Mouse (Mus musculus): Measurements from ENCODE around the gene Prc1. TPM values are rescaled to one million over a fixed set of nuclear protein-coding genes. Genes with fewer than 3 reads are reported as not detected.

The Prc1 gene
- polyA plus RNA-seq, 1 experiment: 5.2 TPM

Other genes with a start within 250 kb of the Prc1 start
- 200 and 210 TPM in 2 replicates for gene Idh2, start 179.1 kb upstream of the Prc1 start, polyA plus RNA-seq (2012; rRNA removed)
- gene Sema4b, start 107.6 kb upstream of the Prc1 start, polyA plus RNA-seq (2012; rRNA removed): 19.2 and 26.8 TPM in 2 replicates
- 156 and 223 TPM in 2 replicates for gene Cib1, start 61.6 kb upstream of the Prc1 start, polyA plus RNA-seq (2012; rRNA removed)
- 2.3 and 2.4 TPM in 2 replicates for gene Gdpgp1, start 61.6 kb upstream of the Prc1 start, polyA plus RNA-seq (2012; rRNA removed)
- gene Ttll13, start 48.1 kb upstream of the Prc1 start, polyA plus RNA-seq (2012; rRNA removed): 3.3 and 4.2 TPM in 2 replicates
- gene Ngrn, start 33.2 kb upstream of the Prc1 start, polyA plus RNA-seq (2012; rRNA removed): 23.5 and 24.4 TPM in 2 replicates
- gene Vps33b, start 24.8 kb upstream of the Prc1 start, polyA plus RNA-seq (2012; rRNA removed): 11.5 and 14.2 TPM in 2 replicates
- gene Rccd1, start 30.0 kb downstream of the Prc1 start, polyA plus RNA-seq (2012; rRNA removed): 14.6 and 18.0 TPM in 2 replicates
- gene Unc45a, start 46.6 kb downstream of the Prc1 start, polyA plus RNA-seq (2012; rRNA removed): 51.7 and 62.1 TPM in 2 replicates
- gene Hddc3, start 48.7 kb downstream of the Prc1 start, polyA plus RNA-seq (2012; rRNA removed): 40.5 and 41.8 TPM in 2 replicates
- 77.8 and 113 TPM in 2 replicates for gene Man2a2, start 76.9 kb downstream of the Prc1 start, polyA plus RNA-seq (2012; rRNA removed)
- gene Fes, start 93.5 kb downstream of the Prc1 start, polyA plus RNA-seq (2012; rRNA removed): 20.1 and 23.9 TPM in 2 replicates
- gene Furin, start 111.0 kb downstream of the Prc1 start, polyA plus RNA-seq (2012; rRNA removed): 70.2 and 85.9 TPM in 2 replicates
- gene Blm, start 240.7 kb downstream of the Prc1 start, polyA plus RNA-seq (2012; rRNA removed): 1.7 and 2.1 TPM in 2 replicates